Mouse (Mus musculus): ENCODE data around the gene Platr17.
"Not testable (repeated sequence)": the region's sequence is repeated elsewhere in the genome, so short reads cannot be mapped to it uniquely, and the experiment has no call there.

Gene Platr17

DNA sequence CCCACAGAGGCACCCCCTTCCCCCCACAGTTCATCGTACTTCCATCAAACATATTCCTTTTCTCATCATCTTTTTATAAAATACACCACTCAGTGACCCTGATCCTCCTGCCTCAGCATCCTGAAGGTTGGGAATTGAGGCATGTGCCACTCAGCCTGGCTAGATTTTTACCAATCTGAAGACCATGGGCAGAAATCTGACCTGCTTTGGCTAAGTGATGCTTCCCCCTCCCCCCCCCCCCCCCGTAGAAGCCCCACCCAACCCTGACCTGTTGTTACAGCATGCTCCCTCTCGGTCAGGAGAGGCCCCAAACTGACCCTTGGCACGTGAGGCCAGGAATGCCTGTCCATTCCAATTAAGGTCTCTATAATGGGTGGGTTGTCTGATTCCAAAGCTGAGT, at the start of gene Platr17:
Gene Platr17 (plus strand): TSS at position 301 of the 400 bp plus-strand sequence.
- not testable (repeated sequence) for DNase-seq

DNA sequence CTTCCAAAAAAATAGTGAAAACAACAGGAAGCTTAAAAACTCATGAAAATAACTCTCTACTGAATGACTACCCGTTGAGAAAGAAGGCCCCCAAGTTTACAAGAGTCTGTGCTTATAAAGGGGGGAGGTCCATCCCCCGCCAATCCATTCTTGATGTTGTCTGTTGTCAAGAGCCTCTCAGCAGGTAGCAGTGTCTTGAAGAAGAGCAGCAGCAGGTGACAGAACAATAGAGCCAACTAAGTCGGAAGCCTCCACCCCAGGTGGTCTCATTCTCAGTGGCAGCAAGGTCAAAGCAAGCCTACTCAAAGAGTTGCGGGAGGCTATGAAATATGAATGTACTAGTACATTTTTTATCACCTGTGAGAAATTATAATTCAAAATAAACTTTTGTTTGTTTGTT, 47.1 kb upstream of the Platr17 start:
- DNase-seq = no peak

- peak; percentile 11 for DNase-seq
Observed at GRCm38 (mm10) chr17:33865330-33866030, 39.5 kb upstream of the Platr17 start.

GRCm38 (mm10) chr17:33873537-33873936, 31.4 kb upstream of the Platr17 start, which contains the start of gene Gm7029:
Gm7029 (plus strand) TSS chr17:33873837.
- DNase-seq = not testable (repeated sequence)

- peak; percentile 10 for DNase-seq
Observed at GRCm38 (mm10) chr17:33874411-33874810, 30.5 kb upstream of the Platr17 start.

- not testable (repeated sequence) for DNase-seq
Observed at GRCm38 (mm10) chr17:33875797-33876196, 29.1 kb upstream of the Platr17 start.

- not testable (repeated sequence) for DNase-seq
Observed at GRCm38 (mm10) chr17:33884320-33884719, 20.6 kb upstream of the Platr17 start.

GRCm38 (mm10) chr17:33887802-33888201, 17.1 kb upstream of the Platr17 start:
- DNase-seq = not testable (repeated sequence)

GRCm38 (mm10) chr17:33888230-33888629, 16.7 kb upstream of the Platr17 start:
- not testable (repeated sequence) for DNase-seq

- not testable (repeated sequence) for DNase-seq
Observed at GRCm38 (mm10) chr17:33889941-33890532, 14.9 kb upstream of the Platr17 start.

DNA sequence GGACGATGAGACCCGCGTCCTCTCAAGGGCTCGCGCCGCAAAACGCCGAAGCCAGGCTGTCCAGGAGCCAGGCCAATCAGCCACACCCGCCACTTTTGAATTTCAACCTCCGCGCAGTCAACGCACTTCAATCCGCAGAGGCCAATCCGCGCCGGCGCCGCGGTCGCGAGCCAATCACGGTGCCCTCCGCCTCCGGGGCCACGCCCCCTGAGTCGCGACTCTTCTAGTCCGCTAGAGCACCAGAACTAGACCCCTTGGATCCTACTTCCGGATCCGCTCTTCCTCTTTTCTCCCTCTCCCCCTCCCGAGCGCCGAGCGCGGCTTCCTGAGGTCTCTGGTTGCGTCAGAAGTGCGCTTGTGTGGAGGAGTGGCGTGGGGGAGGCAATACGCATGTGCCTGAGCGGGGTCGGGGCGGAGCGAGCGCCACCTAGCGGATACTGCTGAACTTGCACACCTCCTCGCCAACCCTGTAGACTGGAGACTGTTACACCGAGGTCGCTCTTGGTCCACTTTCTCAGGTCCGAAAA, 14.3 kb upstream of the Platr17 start, which contains the start of gene Kifc1:
Gene Kifc1 (minus strand): TSS at position 129 of the 527 bp plus-strand sequence.
- DNase-seq = peak; percentile 100

DNA sequence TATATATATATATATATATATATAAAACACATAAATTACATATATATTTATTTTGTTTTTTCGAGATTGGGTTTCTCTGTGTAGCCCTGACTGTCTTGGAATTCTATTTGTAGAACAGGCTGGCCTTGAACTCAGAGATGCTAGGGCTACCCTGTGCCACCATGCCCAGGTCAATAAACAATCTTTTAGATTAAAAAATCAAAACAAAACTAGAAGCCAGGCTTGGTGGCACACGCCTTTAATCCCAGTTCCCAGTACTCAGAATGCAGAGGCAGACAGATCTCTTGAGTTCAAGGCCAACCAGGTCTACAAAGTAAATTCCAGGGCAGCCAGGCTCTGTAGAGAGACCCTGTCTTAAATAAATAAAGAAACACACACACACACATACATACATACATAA, 13.6 kb upstream of the Platr17 start:
- no peak for DNase-seq

- not testable (repeated sequence) for DNase-seq
Observed at GRCm38 (mm10) chr17:33891892-33892291, 13.0 kb upstream of the Platr17 start.

DNA sequence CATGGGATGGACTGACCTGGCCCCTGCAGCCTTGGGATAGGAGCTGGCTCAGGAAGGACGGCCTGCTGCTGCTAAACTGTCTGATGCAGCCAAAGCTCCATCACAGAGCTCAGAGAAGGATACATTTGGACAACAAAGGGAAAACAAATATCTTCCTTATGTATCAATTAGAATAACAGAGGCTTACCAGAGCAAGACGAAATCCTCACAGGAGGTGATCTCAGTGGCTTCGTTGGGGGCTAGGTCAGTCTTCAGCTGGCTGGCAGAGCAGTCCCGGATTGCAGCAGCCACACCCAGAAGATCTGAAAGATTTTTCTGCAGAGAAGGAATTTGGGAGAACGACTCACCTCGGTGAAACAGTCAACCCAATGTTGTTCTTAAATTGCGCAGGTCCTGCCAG, 12.5 kb upstream of the Platr17 start:
- DNase-seq = no peak

GRCm38 (mm10) chr17:33893011-33893410, 11.9 kb upstream of the Platr17 start:
- not testable (repeated sequence) for DNase-seq

DNA sequence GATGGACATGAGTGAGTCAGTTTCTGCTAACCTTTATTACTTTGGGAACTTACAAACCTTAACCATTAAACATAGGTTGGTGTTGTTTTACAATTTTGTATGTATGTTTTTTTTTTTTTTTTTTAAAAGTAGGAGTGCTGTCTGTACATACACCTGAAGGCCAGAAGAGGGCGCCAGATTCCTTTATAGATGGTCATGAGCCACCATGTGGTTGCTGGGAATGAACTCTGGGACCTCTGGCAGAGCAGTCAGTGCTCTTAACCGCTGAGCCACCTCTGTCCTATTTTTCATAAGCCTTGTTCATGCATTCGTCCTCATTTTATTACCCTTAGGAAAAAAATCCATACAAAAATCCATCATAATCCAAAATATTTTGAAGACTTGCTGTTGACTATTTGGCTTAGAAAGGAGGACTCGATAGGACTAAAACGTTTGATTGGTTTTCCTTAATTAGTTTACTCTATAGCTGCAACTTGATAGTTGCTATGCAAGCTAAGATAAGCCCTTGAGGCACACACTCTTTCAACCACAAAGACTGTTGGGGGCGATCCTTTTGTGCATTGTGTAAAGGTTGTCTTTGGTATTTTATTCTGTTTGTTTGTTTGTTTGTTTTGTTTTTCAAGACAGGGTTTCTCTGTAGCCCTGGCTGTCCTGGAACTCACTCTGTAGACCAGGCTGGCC, 7.7 kb upstream of the Platr17 start:
- DNase-seq = no peak

DNA sequence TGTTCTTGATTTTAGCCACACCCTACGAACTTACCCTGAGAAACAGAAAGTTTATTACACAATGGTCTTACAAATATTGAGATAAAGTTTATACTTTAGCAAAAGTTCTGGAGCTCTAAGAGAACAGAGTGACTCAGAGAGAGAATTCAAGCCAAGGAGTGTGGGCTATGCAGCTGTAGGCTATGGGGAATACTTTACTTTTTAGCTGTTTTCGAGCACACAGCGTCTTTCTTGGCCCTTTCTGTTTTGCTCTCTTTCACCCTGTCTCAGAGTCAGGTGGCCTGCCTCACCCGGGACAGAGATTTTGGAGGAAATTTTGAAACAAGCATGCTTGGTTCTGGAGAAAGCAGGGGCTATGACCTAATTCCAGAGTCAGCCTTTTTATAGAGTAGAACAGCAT, 6.7 kb upstream of the Platr17 start:
- DNase-seq = not testable (repeated sequence)

DNA sequence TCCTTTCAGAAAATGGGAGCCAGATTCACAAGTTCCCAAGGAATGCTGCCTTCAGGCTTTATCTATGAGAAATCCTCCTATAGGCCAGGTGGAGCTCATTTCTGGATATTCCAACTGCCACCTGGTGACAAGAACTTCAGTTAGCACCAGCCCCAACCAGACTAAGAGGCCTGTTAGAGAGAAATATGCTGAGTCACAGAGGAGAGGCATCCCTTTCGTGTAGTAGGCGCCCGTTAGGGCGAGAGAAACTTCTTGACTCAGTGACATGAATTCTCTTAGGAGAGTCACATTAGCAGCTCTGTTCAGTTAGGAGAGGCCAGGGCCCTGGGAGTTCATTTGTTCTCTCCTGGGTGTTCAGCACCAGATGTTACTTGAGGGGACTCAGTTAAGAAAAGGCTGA, 5.3 kb upstream of the Platr17 start:
- DNase-seq = no peak

DNA sequence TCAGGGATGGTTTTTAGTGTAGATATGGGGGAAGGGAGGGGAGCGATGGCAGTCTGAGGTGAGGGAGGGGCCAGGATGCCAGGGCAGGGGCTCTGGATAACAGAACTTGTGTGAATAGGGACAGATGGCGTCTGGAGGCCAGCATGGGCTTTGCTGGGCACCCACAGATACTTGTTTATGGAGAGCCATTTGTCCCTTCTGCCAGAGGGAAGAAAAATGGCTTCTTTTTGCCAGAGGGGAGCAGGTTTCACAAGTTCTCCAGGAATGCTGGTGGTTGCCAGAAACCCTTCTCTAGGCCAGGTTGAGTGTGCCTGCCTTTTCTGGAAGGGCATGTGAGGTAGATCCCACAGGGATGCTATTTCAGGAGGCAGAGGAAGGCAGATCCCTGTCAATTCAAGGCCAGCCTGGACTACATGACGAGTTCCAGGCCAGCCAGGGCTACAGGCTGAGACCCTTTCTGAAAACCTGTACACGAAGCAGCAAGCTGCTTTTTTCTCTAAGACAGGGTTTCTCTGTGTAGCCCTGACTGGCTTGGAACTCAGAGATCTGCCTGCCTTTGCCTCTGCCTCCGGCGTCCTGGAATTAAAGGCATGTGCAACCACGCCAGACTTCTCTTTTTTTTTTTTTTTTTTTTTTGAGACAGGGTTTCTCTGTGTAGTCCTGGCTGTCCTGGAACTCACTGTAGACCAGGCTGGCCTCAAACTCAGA, 4.5 kb upstream of the Platr17 start:
- no peak for DNase-seq

DNA sequence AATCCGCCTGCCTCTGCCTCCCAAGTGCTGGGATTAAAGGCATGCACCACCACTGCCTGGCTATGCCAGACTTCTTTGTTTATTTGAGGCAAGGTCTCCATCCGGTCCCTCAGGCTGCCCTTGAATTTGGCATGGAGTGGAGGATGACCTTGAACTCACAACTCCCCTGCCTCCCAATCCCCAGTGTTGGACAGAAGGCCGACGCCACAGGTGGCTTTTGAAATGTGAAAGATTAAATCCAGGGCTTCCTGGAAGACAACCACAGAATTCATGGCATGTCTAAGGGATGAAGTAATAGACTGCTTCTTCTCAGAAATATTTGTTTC, 4.0 kb upstream of the Platr17 start:
- no peak for DNase-seq

- DNase-seq = no peak
Observed at GRCm38 (mm10) chr17:33901653-33902052, 3.3 kb upstream of the Platr17 start.

DNA sequence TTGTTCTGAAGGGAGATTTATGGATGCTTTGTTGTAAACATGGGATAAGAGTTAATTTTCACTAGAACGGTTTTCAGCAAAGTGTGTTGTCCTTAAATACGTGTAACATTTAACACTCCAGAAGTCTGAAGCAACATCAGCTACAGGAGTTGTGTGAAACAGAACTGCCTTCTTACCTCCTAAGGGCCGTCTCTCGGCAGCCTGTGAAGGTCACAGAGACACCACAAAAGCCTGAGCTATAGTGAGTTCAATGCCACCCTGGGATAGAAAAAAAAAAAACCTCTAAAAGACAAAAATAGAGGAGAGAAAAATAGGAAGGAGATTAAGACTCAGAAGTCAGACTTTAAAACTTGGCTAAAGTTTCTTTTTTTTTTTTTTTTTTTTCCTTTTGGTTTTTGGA, 2.9 kb upstream of the Platr17 start:
- no peak for DNase-seq

- no peak for DNase-seq
Observed at GRCm38 (mm10) chr17:33902491-33902890, 2.4 kb upstream of the Platr17 start.
